Mouse (Mus musculus): ENCODE results near the gene Tmem132c. TPM values are rescaled to one million over a fixed set of nuclear protein-coding genes. Genes with fewer than 3 reads are reported as not detected.

Gene Tmem132c
- not detected for total RNA-seq (2023)

DNA sequence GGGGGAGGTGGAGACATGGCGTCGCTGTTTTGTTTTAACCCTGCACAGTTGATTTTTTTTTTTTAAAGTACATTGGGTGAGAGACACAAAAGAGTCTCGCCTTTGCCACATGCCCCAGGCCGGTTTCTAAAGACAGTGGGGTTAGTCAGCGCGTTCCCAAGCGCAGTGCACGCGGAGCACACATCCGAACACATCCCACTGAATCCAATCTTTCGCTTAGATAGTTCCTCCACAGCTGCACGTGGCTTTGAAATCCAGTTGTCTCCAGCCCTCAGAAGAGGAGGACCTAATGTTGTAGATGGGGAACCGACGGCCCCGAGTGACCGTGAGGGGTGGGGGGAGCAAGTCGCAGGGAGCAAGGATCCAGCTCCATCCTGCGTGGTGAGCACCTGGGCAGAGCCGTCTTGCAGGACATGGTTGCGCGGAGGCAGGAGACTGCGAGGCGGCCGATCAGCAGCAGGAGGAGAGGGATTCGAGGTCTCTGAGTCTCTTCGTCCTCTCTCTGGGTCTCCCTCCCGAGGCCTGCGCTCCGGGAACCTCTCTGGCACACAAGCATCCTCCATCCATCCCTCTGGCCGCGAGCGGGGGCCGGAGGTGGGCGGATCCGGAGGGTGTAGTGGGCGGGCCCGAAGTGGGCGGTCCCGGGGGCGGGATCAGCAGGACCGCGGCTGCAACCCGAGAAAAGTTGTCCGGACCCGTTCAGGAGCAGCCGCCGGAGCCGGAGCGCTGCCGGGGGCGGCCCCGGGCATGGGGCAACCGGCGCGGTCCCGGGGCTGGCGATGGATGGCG is at the start of gene Tmem132c:
Tmem132c (plus strand) TSS at position 673 of the 789 bp plus-strand sequence.

